Mouse (Mus musculus): Measurements from ENCODE around the gene Pcdh19.
"Not testable (repeated sequence)": the region's sequence is repeated elsewhere in the genome, so short reads cannot be mapped to it uniquely, and the experiment has no call there.

The Pcdh19 gene

DNA sequence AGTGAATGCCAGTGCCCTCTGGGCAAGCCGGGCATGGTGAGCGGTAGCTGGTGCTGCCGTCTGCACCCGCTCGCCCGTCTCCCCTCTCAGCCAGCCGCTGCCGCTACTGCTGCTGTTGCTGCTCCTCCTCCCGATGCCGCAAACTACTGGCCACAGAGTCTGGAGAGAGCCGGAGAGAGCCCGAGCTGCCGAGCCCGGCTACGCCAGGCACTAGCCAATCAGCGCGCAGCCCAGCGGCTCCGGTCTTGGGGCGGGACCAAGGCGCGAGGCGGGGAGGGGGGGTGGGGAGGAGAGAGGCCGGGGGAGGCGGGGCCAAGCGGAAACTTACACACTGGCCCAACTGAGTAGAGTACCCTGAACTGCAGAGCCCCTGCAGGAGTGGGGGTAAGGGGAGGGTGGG, at the start of gene Pcdh19:
Pcdh19 (minus strand) TSS at position 148 of the 400 bp plus-strand sequence.
- in situ Hi-C loops (cut with MboI, MseI): no loop called here

DNA sequence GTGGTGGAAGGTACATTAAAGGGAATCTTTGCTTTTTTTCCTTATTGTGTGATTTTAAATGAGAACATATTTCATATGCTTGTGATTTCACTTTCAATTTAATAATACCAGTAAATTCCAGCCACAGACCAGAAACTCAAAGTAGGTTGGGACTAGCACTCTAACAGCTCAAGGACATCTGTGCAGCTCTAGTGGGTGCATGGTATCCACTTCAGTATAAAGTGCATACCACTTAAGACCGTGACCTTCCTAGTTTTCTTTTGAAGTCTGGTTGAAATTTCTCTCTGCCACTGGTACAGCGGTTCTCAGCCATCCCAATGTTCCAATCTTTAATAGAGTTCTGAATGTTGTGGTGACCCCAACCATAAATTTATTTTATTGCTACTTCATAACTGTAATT, 47.1 kb upstream of the Pcdh19 start:
- in situ Hi-C loops (cut with MboI, MseI): no loop called here

DNA sequence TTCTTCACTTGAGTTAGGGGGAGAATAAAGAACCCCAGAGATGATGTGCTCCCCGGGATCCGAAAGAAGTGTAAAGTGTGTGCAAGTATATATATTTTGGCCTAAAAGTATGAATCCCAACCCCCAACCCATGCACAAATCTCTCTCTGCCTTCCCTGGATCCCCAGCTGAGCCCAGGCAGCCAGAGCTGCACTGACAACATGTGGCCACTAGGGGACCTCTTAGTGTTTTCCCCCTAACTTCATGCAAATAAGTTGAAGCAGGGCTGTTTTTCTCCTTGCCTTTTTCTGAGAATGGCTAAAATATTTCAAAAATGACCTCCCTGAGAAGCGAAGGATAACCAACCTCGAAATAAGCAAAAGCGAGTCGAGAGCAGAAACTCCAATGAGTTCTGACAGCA, 46.2 kb upstream of the Pcdh19 start:
- in situ Hi-C loops (cut with MboI, MseI): no loop called here

DNA sequence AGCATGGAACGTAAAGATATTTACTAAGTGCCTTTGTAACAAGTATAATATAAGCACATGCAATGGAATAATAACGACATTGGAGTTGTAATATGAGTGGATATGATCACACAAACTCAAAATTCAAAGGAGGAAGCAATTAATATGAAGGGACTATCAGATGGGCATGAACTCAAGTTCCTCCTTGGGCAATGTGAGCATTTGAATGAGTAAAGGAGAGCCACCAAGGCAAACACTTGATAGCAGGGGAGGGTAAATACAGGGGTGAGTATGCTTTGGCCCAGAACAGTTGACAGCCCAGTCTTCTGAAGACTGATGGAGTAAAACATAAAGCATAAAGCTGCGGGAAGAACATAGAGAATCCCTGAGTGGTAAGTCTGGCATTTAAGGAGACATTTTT, 32.7 kb upstream of the Pcdh19 start:
- in situ Hi-C loops (cut with MboI, MseI): no loop called here

GRCm38 (mm10) chrX:133710621-133711020, 21.8 kb upstream of the Pcdh19 start:
- in situ Hi-C loops (cut with MboI, MseI): no loop called here

- in situ Hi-C loops (cut with MboI, MseI): no loop called here
These were observed 14.1 kb upstream of the Pcdh19 start for GRCm38 (mm10) chrX:133702902-133703301.

DNA sequence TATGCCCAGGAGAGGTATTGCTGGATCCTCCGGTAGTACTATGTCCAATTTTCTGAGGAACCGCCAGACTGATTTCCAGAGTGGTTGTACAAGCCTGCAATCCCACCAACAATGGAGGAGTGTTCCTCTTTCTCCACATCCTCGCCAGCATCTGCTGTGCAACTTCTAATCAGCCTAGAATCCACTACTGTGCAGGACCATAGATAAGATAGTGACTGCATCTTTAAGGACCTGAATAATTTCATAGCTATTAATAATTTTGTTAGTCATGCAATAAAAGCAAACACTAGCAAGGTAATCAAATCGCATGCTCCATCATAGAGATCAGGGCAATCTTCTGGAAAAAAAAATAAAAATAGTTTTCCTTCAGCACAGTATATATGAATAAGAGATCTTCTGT, 9.1 kb upstream of the Pcdh19 start:
- in situ Hi-C loops (cut with MboI, MseI): not testable (repeated sequence)

DNA sequence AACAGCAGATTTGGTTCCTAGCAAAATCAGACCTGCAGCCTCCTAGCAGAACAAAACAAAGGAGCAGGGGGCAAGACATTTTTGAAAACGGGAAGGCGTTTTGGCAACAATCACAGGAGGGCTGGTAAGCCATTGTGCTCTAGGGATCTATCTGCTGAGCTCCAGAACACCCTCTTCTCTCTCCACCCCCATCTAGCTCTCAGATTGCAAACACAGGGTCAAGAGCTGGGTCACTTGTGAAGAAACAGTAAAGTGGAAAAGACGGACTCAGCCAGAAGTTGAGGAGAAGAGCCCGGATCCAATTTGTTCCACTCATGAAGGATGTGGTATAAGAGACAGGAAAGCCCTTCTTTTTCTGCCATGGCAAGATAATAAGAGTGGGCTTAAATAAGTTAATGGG, 7.7 kb upstream of the Pcdh19 start:
- in situ Hi-C loops (cut with MboI, MseI): no loop called here

- in situ Hi-C loops (cut with MboI, MseI): no loop called here
These were observed 4.4 kb upstream of the Pcdh19 start for GRCm38 (mm10) chrX:133693037-133693760.

DNA sequence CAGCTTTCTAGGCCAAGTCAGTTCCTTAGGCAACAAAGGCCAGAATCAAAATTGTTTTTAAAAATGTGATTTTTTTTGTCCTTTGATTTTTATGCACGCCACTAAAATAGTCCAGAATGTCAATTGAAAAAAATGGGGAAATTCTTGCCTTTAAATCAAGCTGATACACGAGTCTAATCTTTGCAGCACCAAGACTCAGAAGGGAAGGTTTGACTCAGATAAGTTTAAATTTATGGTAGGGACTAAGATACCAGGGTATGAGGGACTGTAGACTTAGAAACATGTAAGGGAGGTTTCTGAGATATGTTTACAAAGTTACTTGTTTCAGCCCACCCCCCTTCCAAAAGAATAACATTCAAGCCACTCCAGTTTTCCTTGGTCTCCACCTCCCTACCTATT, 3.6 kb upstream of the Pcdh19 start:
- in situ Hi-C loops (cut with MboI, MseI): no loop called here

- in situ Hi-C loops (cut with MboI, MseI): no loop called here
These were observed 3.0 kb upstream of the Pcdh19 start for GRCm38 (mm10) chrX:133691581-133692391.

DNA sequence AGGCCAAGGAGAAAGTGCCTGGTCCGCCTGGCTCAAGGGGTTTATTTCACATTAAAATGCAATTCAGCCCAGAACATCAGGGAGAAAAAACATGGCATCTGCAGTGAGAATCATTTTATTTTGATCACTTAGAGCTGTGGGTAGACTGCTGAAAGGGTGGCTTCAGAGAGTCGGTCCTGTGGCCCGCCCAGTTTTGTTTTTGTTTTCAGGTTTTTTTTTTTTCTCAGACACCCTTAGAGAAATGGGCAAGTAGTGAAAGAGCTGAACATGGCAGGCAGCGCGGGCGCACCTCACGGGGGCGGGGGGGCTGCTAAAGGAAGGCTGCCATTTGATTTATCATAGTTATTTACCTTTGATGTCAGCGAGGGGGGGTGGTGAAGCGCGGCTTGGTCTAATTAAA, 2.0 kb upstream of the Pcdh19 start:
- in situ Hi-C loops (cut with MboI, MseI): no loop called here

DNA sequence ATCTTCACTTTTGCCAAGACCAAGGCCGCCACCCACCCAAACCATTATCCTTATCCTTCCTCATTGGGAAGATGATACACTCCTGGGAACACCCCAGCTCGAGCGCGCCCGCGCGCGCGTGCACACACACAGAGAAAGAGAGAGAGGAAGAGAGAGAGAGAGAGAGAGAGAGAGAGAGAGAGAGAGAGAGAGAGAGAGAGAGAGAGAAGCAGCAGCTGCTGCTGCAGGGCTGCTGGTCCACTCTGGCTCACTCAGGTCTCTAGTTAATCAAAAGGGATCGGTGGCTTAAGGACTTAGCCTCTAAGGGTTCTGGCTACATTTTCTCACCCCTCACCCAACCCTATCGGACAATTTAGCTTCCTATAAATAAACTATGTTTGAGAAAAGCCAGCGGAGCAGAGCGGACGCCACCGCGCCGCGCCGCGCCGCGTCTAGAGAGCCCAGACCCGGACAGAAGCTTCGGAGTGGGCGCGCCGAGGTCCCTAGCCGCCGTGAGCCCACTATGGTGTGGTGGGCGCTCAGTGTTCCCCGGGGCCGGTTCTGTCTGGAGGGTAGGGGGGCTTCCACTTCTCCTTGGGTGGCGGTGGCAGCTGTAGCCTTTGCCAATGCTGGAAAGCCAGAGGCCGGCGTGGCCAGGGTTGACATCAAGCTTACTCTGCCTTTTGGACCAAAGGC, 926 bp upstream of the Pcdh19 start:
- in situ Hi-C loops (cut with MboI, MseI): no loop called here

DNA sequence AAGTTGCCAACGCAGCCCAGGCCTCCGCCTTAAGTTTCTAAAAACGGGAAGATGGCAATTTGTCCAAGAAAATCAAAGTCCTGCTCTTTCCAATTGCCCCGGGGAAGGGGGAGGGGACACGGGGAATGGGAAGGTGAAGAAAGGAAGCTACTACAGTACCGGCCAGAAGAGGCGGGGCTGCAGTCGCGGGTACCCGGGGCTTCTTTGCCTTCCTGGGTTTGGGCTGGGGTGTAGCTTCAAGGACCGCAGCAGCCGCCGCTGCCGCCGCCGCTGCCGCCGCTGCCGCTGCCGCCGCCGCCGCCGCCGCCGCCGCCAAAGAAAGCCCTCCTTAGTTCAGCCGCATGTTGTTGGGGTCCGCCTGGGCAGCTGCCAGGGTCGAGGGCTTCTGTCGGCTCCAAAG, 631 bp downstream of the Pcdh19 start:
- in situ Hi-C loops (cut with MboI, MseI): no loop called here

- in situ Hi-C loops (cut with MboI, MseI): no loop called here
These were observed 1.1 kb downstream of the Pcdh19 start for GRCm38 (mm10) chrX:133687666-133688151.

DNA sequence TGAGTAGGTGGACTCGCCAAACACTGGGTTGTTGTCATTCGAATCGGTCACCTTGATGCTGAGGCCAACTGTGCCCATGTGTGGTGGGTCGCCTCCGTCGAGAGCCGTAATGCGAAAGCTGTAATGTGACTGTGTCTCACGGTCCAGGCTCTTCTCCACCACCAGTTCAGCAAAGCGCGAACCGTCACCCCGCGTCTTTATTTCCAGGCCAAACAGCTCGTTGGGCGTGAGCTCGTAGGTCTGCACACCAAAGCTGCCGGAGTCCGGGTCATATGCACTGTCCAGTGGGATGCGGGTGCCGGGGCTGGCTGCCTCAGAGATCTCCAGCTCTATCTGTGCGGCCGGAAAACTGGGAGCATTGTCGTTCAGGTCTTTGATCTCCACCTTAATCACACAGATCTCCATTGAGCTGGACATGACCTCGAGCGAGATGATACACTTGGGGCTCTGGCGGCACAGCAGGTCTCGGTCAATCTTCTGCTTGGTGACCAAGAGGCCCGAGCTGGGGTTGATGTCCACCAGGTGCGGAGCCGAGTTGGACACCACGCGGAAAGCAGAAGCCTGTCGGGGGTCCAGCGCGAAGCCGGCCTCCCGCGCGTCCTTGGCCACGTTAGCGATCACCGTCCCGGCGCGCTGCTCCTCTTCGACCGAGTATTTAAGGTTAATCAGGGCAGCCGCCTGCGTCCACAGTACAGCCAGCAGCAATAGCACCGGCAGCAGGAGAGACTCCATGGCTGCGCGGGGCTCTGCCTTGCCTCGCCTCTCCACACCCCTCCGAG, 2.1 kb downstream of the Pcdh19 start:
- in situ Hi-C loops (cut with MboI, MseI): no loop called here

GRCm38 (mm10) chrX:133685572-133685971, 3.2 kb downstream of the Pcdh19 start:
- in situ Hi-C loops (cut with MboI, MseI): no loop called here

DNA sequence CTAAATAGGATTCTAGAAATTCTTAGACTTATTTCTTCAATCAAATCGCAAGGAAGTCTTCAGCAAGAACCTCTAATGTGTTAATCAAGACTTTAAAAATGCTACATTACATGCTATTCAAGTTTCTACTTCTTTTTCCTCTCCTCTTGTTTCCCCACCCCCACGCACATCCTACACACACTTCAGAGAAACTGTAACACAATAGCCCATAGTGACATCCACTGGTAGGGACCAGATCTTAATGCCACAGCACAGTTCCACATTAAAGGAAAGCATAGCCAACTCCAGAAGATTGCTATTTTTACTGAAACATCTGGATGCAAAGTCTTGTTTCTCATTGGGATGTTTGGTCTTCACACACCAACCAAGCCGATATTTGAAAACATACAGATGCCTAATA, 4.8 kb downstream of the Pcdh19 start:
- in situ Hi-C loops (cut with MboI, MseI): no loop called here

GRCm38 (mm10) chrX:133675121-133675520, 13.7 kb downstream of the Pcdh19 start:
- in situ Hi-C loops (cut with MboI, MseI): no loop called here

GRCm38 (mm10) chrX:133673796-133674195, 15.0 kb downstream of the Pcdh19 start:
- in situ Hi-C loops (cut with MboI, MseI): no loop called here

GRCm38 (mm10) chrX:133660111-133660510, 28.7 kb downstream of the Pcdh19 start:
- in situ Hi-C loops (cut with MboI, MseI): no loop called here
